Mouse (Mus musculus): ENCODE measurements around the gene Ell. TPM values are rescaled to one million over a fixed set of nuclear protein-coding genes. Genes with fewer than 3 reads are reported as not detected.
A peak's percentile ranks its signal among the peaks of the same experiment; 100 is the strongest.

The Ell gene
- polyA plus RNA-seq, 1 experiment from 2014 or later = 17.1 TPM

DNA sequence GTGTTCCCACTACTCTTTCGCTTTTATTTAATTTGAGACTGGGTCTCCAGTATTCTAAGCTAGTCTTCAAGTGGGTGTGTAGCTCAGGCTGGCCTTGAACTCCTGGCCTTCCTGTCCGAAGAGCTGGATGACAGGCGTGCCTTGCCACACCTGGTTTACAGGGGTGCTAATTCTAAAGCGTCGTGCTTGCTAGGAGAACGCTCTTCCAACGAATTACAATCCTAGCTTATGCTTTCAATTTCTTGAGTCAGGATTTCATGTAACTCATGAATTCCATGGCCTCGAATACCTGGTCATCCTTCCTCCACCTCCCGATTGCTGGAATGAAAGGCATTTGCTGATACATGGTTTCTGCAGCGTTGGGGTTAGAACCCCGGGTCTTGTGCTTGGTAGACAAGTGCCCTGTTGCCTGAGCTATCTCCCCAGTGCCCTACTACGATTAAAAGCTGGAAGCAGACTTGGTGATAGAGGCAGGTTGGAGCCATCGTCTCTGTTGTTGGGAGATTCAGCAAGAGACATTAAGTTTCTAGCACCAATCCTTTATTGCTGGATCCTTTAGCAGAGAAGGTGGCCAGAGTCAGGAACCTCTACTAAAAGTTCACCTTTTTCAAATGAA lies 11.0 kb upstream of the Ell start:
- DNase-seq = no peak
- peak overlapping the region; percentile 92 for H3K27ac ChIP-seq (replicated peaks; ENCODE audit: low read depth, low read length)
- peaks cover 21% of the 10 kb centered on the region for H3K4me1 ChIP-seq (ENCODE audit: control insufficient read depth, insufficient read depth, low read length)
- ATAC-seq (ENCODE audit: low FRiP score, low TSS enrichment) = no peak; the same call in 1 of the 2 replicates
- H3K9ac ChIP-seq (replicated peaks; ENCODE audit: low read length) = peak overlapping the region; percentile 92
- 38% methylated on average over 13 of the region's 13 CpGs for WGBS
- H3K4me2 ChIP-seq (ENCODE audit: low read length) = peak overlapping the region; percentile 84
- no peaks in the 10 kb centered on the region for H3K9me3 ChIP-seq (ENCODE audit: control insufficient read depth, low read length)
- peak overlapping the region; percentile 85 for H3K4me3 ChIP-seq (replicated peaks; ENCODE audit: low read depth, low read length)
- H3K36me3 ChIP-seq (ENCODE audit: control insufficient read depth, insufficient read depth, low read length) = peaks cover 32% of the 10 kb centered on the region
- H3K27me3 ChIP-seq (ENCODE audit: control insufficient read depth, insufficient read depth, low read length) = no peaks in the 10 kb centered on the region

DNA sequence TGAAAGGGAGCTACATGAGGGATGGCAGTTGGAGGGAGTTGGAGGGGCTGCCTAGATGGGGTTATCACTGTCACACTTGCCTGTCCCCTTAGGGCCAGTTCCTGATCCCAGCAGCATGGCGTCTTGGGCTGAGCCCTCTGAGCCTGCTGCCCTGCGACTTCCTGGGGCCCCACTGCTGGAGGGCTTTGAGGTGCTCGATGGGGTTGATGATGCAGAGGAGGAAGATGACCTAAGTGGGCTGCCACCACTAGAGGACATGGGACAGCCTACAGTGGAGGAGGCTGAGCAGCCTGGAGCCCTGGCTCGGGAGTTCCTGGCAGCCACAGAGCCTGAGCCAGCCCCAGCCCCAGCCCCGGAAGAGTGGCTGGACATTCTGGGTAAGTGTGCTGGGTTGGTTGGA lies 10.0 kb upstream of the Ell start:
- Histone ChIP-seq H3K27ac (replicated peaks; ENCODE audit: low read depth, low read length) (no peak overlapping the region), H3K4me1 (ENCODE audit: control insufficient read depth, insufficient read depth, low read length) (peaks cover 18% of the 10 kb centered on the region), H3K9ac (replicated peaks; ENCODE audit: low read length) (0 out of 2 replicates have a peak overlapping the region, but pooled peaks have one; percentile 16), H3K4me2 (ENCODE audit: low read length) (no peak overlapping the region), H3K9me3 (ENCODE audit: control insufficient read depth, low read length) (no peaks in the 10 kb centered on the region), H3K36me3 (ENCODE audit: control insufficient read depth, insufficient read depth, low read length) (peaks cover 42% of the 10 kb centered on the region), H3K4me3 (replicated peaks; ENCODE audit: low read depth, low read length) (no peak overlapping the region), H3K27me3 (ENCODE audit: control insufficient read depth, insufficient read depth, low read length) (no peaks in the 10 kb centered on the region)
- ATAC-seq (ENCODE audit: low FRiP score, low TSS enrichment) (no peak), DNase-seq (no peak)
- WGBS = 92% methylated on average over 5 of the region's 5 CpGs

DNA sequence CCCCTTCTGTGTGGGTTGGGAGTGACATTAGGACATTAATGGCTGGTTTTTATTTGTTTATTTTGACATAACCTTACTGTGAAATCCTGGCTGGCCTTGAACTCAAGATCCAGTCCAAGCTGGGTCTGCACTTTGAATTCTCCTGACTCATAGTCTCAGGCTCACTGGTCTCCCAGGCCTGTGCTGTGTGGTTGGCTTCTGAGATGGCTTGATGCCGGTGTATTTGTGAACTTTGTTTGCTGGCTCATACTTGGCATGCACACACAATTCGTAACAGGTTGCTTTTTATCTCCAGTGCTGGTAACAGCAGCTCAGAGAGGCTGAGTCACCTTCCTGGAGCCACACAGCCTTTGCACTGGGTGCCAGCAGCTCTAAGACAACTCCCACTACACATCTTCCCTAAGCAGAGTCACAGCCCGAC lies 9.5 kb upstream of the Ell start:
- Histone ChIP-seq H3K27ac (replicated peaks; ENCODE audit: low read depth, low read length) (no peak overlapping the region), H3K4me2 (ENCODE audit: low read length) (no peak overlapping the region), H3K27me3 (ENCODE audit: control insufficient read depth, insufficient read depth, low read length) (no peaks in the 10 kb centered on the region), H3K4me1 (ENCODE audit: control insufficient read depth, insufficient read depth, low read length) (peaks cover 18% of the 10 kb centered on the region), H3K36me3 (ENCODE audit: control insufficient read depth, insufficient read depth, low read length) (peaks cover 47% of the 10 kb centered on the region), H3K9ac (replicated peaks; ENCODE audit: low read length) (no peak overlapping the region), H3K9me3 (ENCODE audit: control insufficient read depth, low read length) (no peaks in the 10 kb centered on the region), H3K4me3 (replicated peaks; ENCODE audit: low read depth, low read length) (no peak overlapping the region)
- WGBS = 93% methylated on average over 3 of the region's 3 CpGs
- DNase-seq (no peak), ATAC-seq (ENCODE audit: low FRiP score, low TSS enrichment) (no peak)

DNA sequence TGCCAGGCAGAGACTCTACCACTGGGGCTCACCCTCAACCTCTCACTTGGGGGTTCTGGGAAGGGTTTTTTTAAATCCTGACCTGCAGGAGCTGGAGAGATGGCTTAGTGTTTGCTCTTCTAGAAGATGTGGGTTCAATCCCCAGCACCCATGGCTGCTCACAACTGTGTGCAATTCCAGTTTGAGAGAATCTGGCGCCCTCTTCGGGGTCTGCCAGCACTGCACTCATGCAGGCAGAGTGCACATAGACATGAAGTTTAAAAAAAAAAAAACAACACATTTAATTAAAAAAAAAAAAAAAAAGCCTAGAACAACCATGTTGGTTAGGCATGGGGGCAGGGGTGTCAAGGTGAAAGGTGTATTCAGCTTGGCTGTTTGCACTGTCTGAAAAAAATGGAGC lies 8.9 kb upstream of the Ell start:
- Histone ChIP-seq H3K27me3 (ENCODE audit: control insufficient read depth, insufficient read depth, low read length) (no peaks in the 10 kb centered on the region), H3K9me3 (ENCODE audit: control insufficient read depth, low read length) (no peaks in the 10 kb centered on the region), H3K9ac (replicated peaks; ENCODE audit: low read length) (no peak overlapping the region), H3K4me2 (ENCODE audit: low read length) (no peak overlapping the region), H3K4me3 (replicated peaks; ENCODE audit: low read depth, low read length) (no peak overlapping the region), H3K27ac (replicated peaks; ENCODE audit: low read depth, low read length) (no peak overlapping the region), H3K4me1 (ENCODE audit: control insufficient read depth, insufficient read depth, low read length) (peaks cover 18% of the 10 kb centered on the region), H3K36me3 (ENCODE audit: control insufficient read depth, insufficient read depth, low read length) (peaks cover 52% of the 10 kb centered on the region)
- 89% methylated on average over 2 of the region's 2 CpGs for WGBS
- ATAC-seq (ENCODE audit: low FRiP score, low TSS enrichment) (no peak), DNase-seq (no peak)

DNA sequence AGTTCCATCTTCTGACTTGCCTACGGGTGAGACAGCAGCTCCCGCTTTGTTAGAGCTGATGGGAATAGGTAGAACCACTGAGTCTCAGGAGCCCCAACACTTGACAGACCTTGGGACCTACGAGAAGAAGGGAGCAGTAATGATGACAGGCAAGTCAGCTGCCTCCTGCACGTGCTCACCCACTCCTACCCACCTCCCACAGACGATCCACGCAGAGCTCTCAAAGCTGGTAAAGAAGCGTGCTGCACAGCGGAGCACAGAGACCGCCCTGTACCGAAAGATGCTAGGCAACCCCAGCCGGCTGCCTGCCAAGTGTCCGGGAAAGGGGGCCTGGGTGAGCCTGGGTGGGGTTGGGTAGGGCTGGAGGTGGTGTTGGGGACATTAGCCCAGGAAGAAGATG lies 5.0 kb upstream of the Ell start:
- Histone ChIP-seq H3K27ac (replicated peaks; ENCODE audit: low read depth, low read length) (no peak overlapping the region), H3K9me3 (ENCODE audit: control insufficient read depth, low read length) (no peaks in the 10 kb centered on the region), H3K4me3 (replicated peaks; ENCODE audit: low read depth, low read length) (no peak overlapping the region), H3K9ac (replicated peaks; ENCODE audit: low read length) (no peak overlapping the region), H3K4me1 (ENCODE audit: control insufficient read depth, insufficient read depth, low read length) (peaks cover 2% of the 10 kb centered on the region), H3K4me2 (ENCODE audit: low read length) (no peak overlapping the region), H3K27me3 (ENCODE audit: control insufficient read depth, insufficient read depth, low read length) (no peaks in the 10 kb centered on the region), H3K36me3 (ENCODE audit: control insufficient read depth, insufficient read depth, low read length) (peaks cover 72% of the 10 kb centered on the region)
- DNase-seq (no peak), ATAC-seq (ENCODE audit: low FRiP score, low TSS enrichment) (no peak)
- 97% methylated on average over 12 of the region's 12 CpGs for WGBS

DNA sequence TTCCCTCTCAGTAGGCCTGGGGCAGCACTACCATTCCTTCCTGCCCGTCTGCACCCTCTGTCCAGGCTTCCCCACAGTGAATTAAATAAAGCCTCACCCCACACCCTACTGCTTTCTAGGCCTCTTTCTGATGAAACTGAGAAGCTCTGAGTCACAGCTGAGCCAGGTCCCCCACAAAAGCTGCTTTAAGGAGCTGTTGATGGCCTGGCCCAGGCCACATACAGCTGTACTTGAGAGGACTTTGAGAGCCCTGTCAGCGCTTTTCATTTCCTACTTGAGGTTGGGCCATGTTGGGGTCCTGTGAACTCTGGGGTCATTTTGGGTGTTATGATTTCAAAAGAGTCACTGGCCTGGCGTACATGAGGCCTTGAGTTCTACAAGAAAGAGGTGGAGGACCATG lies 4.0 kb upstream of the Ell start:
- Histone ChIP-seq H3K27me3 (ENCODE audit: control insufficient read depth, insufficient read depth, low read length) (no peaks in the 10 kb centered on the region), H3K4me1 (ENCODE audit: control insufficient read depth, insufficient read depth, low read length) (peaks cover 2% of the 10 kb centered on the region), H3K27ac (replicated peaks; ENCODE audit: low read depth, low read length) (no peak overlapping the region), H3K4me2 (ENCODE audit: low read length) (no peak overlapping the region), H3K36me3 (ENCODE audit: control insufficient read depth, insufficient read depth, low read length) (peaks cover 69% of the 10 kb centered on the region), H3K9ac (replicated peaks; ENCODE audit: low read length) (no peak overlapping the region), H3K4me3 (replicated peaks; ENCODE audit: low read depth, low read length) (no peak overlapping the region), H3K9me3 (ENCODE audit: control insufficient read depth, low read length) (no peaks in the 10 kb centered on the region)
- DNase-seq (no peak), ATAC-seq (ENCODE audit: low FRiP score, low TSS enrichment) (no peak)
- WGBS = 97% methylated on average over 3 of the region's 3 CpGs

DNA sequence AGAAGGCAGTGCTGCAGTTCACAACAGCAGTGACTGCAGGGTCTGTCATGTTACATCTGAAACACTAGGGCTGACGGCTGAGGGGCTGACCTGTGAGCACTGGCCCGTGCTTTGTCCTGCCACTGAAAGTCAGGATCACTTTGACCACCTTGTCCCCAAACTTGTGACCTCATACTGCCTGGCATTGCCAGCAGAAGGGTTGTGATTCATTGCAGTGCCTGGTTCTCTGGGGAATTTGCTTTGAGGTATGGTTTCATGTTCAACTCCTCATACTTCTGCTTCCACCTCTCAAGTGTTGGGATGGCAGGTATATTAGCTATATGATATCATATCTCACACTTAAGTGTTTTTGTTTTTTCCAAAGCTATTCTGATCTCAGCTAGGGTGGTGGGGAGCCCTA lies 3.6 kb upstream of the Ell start:
- DNase-seq (no peak), ATAC-seq (ENCODE audit: low FRiP score, low TSS enrichment) (no peak)
- no peaks in the 10 kb centered on the region for H3K9me3 ChIP-seq (ENCODE audit: control insufficient read depth, low read length)
- H3K27me3 ChIP-seq (ENCODE audit: control insufficient read depth, insufficient read depth, low read length) = no peaks in the 10 kb centered on the region
- H3K4me2 ChIP-seq (ENCODE audit: low read length) = no peak overlapping the region
- 86% methylated on average over 2 of the region's 2 CpGs for WGBS
- peaks cover 64% of the 10 kb centered on the region for H3K36me3 ChIP-seq (ENCODE audit: control insufficient read depth, insufficient read depth, low read length)
- no peak overlapping the region for H3K9ac ChIP-seq (replicated peaks; ENCODE audit: low read length)
- peaks cover 7% of the 10 kb centered on the region for H3K4me1 ChIP-seq (ENCODE audit: control insufficient read depth, insufficient read depth, low read length)
- no peak overlapping the region for H3K27ac ChIP-seq (replicated peaks; ENCODE audit: low read depth, low read length)
- no peak overlapping the region for H3K4me3 ChIP-seq (replicated peaks; ENCODE audit: low read depth, low read length)

DNA sequence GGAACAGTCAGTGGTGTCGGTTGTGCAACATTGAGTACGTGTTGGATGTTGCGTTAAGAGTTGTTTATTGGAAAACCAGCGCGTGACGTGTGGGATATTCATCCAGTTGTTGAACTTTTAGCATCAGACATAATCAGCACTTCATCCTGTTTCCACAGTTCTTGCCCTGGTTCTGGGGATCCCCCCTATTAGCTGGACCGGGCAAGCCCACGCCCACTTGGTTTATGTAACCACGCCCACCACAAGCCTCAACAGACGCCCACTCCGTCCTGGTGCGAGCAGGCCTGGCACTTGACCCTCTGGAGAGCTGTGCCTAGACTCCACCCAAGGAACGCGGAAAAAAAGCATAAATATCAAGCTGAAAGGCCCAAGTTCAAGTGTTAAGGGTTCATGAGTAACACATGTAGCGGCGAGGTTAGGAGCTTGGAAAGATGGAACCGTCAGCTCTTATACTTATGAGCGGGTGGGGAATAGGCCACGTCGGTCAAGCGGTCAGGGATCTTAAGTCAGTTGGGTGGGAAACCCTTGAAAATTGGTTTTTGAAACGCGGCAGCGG lies 1.2 kb upstream of the Ell start:
- DNase-seq = peak; percentile 37
- Histone ChIP-seq H3K27ac (replicated peaks; ENCODE audit: low read depth, low read length) (peak overlapping the region; percentile 91), H3K4me3 (replicated peaks; ENCODE audit: low read depth, low read length) (peak overlapping the region; percentile 87), H3K36me3 (ENCODE audit: control insufficient read depth, insufficient read depth, low read length) (peaks cover 41% of the 10 kb centered on the region), H3K27me3 (ENCODE audit: control insufficient read depth, insufficient read depth, low read length) (no peaks in the 10 kb centered on the region), H3K9ac (replicated peaks; ENCODE audit: low read length) (peak overlapping the region; percentile 39; the same call in 1 of the 2 replicates), H3K9me3 (ENCODE audit: control insufficient read depth, low read length) (no peaks in the 10 kb centered on the region), H3K4me1 (ENCODE audit: control insufficient read depth, insufficient read depth, low read length) (peaks cover 12% of the 10 kb centered on the region), H3K4me2 (ENCODE audit: low read length) (peak overlapping the region; percentile 79)
- 16% methylated on average over 24 of the region's 24 CpGs for WGBS
- peak; percentile 7; the same call in 1 of the 2 replicates for ATAC-seq (ENCODE audit: low FRiP score, low TSS enrichment)

DNA sequence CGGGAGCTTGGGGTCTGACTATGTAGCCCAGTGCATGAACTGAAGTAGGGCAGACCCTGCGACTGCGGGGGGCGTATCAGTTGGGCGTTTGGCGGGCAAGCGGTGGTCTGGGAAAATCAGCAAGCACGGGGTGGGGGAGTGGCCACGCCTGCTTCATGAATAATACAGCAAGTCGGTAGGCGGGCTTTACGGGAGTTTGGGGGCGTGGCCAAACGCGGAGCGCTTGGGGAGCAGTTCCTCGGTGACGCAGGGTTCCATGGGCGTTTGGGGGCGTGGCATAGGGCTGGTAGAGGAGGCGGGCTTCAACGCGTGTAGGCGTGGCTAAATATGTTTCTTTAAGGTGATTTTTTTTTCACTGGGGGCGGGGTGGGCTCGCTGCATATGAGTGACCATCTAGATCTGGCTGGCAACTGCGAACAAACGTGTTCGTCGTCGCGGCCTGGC lies 602 bp upstream of the Ell start:
- H3K27me3 ChIP-seq (ENCODE audit: control insufficient read depth, insufficient read depth, low read length) = no peaks in the 10 kb centered on the region
- WGBS = 2% methylated on average over 32 of the region's 32 CpGs
- H3K4me2 ChIP-seq (ENCODE audit: low read length) = peak overlapping the region; percentile 79
- peak; percentile 81 for ATAC-seq (ENCODE audit: low FRiP score, low TSS enrichment)
- H3K4me1 ChIP-seq (ENCODE audit: control insufficient read depth, insufficient read depth, low read length) = peaks cover 12% of the 10 kb centered on the region
- no peaks in the 10 kb centered on the region for H3K9me3 ChIP-seq (ENCODE audit: control insufficient read depth, low read length)
- H3K27ac ChIP-seq (replicated peaks; ENCODE audit: low read depth, low read length) = peak overlapping the region; percentile 91
- H3K4me3 ChIP-seq (replicated peaks; ENCODE audit: low read depth, low read length) = peak overlapping the region; percentile 87
- peaks cover 36% of the 10 kb centered on the region for H3K36me3 ChIP-seq (ENCODE audit: control insufficient read depth, insufficient read depth, low read length)
- peak; percentile 100 for DNase-seq
- peak overlapping the region; percentile 39 for H3K9ac ChIP-seq (replicated peaks; ENCODE audit: low read length)

Data from midbrain, embryonic 14.5 days (tissue).